Mouse (Mus musculus): ENCODE results near the gene OR5BS1P.

DNA sequence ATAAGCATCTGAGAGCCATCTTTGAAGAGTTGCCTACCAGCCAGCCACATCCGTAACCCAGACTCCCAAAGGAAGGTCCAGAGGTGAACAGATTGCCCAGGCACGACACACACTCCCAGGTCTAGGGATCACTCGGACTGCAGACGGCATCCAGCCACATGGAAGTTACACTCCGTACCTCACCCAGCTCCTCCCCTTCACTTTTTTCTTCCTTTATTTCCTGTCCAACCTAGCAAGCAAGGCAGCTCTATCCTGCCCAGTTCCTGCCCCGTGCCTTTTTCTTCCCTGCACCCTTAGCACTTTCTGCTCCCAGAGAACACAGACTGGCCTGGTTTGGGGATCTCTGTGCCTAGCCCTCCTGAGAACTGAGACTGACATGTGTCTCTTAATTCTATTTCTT is 44.9 kb upstream of the OR5BS1P start:
- TF ChIP-seq CTCF (IDR thresholded peaks at IDR 0.05; ENCODE audit: low read depth, low read length) (no peak), POLR2A (IDR thresholded peaks at IDR 0.05; ENCODE audit: extremely low read depth, insufficient read depth, low read length) (no peak)

All from liver, adult 2 months (tissue).